Mouse (Mus musculus) neural tube, embryonic 10.5 days (tissue): Measurements from ENCODE around the gene Zbtb14.

Experiments used
- DNase-seq: peaks from one replicate; pipeline ENCODE4 v3.0.0-alpha.2; 2017; ENCODE audit warnings: low spot score; ENCODE audit errors: extremely low spot score

Zbtb14 gene

GRCm38 (mm10) chr17:69382511-69383100 lies at the start of gene Zbtb14:
Gene Zbtb14 (plus strand): TSS chr17:69383050.
- DNase-seq: peak; percentile 96

DNA sequence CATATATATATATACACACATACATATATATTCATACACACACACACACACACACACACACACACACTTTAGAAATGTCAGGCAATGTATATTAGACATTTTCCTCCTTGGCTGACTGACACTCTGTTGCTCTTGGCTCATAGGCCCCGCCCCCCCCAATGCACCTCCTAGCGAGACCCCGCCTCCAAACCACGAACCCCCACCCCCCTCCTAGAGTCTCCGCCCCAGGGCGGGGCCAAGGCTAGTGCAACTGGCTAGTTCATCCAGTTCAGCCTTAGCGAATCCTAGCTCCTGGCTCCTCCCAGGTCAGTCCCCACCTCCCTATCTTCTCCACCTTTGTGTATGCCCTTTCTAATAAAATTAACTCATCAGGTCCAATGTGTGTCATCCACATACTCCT lies 36.8 kb upstream of the Zbtb14 start:
- DNase-seq: no peak

DNA sequence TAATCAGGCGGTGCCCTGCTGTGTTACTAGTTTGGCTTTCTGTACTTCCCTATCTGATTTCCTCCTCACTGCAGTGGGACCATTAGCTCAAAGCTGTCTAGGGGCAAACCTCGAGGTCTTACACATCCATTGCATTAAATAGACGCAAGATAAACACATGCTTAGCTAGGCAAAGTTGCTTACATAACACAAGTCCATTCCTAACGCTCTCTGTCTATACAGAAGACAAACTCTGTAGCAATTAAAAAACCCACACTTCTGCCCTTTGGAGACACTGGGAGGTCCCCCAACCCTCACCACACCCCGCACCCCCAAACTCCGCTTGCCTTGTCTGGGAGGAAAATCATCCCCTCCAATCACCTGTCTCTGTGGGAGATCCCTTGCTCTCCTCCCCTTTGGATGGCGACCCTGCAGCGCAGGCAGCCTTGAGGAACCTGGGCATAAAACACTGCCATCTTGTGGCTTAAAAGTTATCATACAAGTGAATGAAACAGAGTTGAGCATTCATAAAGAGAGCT lies 33.8 kb upstream of the Zbtb14 start:
- DNase-seq: peak; percentile 38

GRCm38 (mm10) chr17:69365049-69365448 lies 17.8 kb upstream of the Zbtb14 start:
- no peak for DNase-seq

GRCm38 (mm10) chr17:69380838-69381237 lies 2.0 kb upstream of the Zbtb14 start:
- no peak for DNase-seq

DNA sequence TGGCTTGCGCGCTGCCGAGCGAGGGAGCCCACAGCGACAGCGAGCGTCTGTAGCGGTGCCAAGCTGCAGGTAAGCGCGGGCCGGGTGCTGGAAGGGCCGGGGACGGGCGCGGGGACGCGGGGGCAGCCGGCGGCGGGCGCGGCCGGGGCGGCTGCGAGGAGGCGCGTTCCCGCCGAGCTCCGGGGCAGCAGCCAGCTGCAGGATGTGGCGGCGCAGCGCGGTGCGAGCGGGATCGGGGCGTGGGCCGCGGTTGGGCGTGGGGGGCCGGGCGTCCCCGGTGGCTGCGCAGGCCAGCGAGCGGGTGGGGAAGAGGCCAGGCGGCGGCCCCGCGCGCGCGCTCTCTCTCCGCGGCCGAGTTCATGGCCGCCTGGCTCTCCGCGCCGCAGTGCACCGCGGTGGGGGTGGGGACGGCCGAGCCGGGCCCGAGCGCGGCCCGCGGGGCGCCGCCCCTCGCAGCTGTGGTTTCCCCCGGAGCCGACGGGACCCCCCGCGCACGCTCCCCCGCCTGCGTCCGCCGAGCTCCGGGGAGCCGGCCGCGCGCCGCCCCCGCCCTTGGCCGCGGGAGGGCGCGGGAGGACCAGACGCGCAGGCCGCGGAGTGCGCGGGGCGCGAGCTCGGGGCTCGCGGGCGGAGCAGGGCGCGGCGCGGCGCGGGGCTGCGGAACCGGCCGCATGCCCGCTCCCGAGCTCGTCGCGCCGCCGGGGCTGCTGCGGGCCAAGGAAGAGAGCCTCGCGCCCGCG lies 521 bp downstream of the Zbtb14 start:
- peak; percentile 81 for DNase-seq

- DNase-seq: peak; percentile 72
These were observed 1.3 kb downstream of the Zbtb14 start for GRCm38 (mm10) chr17:69383941-69384665.

GRCm38 (mm10) chr17:69396147-69397033 lies 13.5 kb downstream of the Zbtb14 start:
- no peak for DNase-seq

DNA sequence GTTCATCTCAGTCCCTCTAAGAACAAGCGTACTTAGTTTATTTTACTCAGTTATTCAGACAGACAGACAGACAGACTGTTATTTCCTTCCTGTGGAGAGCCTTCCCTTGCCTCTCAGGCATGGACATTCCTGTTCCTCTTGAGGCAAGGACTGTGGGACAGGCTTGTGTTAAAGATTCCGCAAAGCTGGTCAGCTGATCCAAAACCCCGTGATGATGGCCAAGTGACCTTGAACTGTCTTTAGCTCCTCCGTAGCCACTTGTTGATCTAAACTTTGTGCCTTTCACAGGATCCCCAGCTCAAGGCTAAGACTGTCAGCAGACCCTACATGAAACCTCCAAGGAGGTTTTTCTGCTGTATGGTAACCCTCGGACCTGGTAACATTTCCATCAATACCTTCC lies 14.3 kb downstream of the Zbtb14 start:
- DNase-seq: no peak

- no peak for DNase-seq
These were observed 15.2 kb downstream of the Zbtb14 start for GRCm38 (mm10) chr17:69398092-69398491.

GRCm38 (mm10) chr17:69401146-69401545 lies 18.3 kb downstream of the Zbtb14 start:
- no peak for DNase-seq

DNA sequence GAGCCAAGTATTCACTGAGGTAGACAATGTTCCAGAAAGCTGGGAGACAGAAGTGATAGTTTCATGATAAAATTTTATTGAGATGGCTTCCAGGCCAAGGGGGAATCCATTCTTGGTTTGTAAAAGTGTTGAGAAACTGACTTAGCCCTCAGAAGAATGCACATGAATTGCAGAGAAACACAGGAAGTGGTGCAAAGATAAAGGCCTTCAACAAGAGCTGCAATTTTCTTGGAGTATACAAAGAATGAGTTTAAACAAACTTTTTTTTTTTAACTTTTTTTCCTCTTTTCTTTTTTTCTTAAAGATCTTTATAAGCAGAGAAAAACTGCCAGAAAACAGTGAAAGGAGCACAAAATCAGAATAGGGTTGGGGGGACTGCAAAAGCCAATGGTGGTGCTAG lies 33.3 kb downstream of the Zbtb14 start:
- DNase-seq: no peak

GRCm38 (mm10) chr17:69416920-69417661 lies 34.2 kb downstream of the Zbtb14 start:
- DNase-seq: peak; percentile 97

DNA sequence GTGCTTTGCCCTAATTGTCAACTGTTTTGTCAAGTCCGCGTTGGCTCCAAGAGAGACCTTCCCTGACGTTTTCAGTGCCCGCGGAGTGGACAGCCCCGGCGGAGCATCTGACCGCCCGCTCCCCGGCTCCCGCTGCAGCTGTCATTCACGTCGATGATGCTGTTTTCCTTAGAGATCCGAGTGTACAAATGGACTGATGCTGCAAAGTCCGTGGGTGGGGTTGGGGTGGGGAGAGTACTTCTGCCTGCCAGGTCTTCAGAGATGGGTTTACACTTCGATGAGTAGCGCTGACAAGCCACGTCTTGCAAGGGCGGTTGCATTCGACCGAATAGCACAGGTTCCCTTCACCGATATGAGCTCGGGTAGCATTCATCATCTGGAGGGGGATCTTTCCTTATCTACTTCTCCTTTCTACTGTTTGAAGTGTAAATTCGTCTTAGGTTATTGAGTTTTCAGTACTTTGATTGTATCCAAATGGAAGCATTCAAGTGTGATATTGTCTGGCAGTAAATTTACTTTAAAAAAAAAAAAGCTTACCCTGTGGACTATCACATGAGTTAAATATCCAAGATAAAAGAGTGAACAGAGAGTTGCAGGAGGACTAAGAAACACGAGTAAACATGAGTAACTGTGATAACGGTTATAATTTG lies 35.0 kb downstream of the Zbtb14 start:
- no peak for DNase-seq

- DNase-seq: no peak
These were observed 38.7 kb downstream of the Zbtb14 start for GRCm38 (mm10) chr17:69421592-69421991.

GRCm38 (mm10) chr17:69437836-69438235 lies 55.0 kb downstream of the Zbtb14 start:
- DNase-seq: no peak

DNA sequence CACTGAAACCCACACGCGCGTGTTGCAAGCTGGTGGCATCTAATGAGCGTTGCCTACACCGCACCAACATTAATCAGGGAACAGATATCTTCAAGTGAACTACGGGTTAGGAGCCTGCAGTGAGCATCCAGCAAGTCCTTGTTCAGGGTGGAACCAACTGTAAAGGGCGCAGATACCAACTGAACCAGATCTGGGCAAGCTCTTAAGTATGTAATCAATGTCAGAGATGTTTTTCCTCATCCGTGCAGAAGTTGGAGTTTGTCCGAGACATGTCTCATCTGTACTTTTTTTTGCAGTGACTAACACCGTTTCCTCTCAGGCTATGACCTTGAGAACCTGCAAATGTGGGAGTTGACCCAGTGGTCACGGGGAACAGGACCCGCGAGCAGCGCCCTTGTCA lies 55.6 kb downstream of the Zbtb14 start:
- no peak for DNase-seq

DNA sequence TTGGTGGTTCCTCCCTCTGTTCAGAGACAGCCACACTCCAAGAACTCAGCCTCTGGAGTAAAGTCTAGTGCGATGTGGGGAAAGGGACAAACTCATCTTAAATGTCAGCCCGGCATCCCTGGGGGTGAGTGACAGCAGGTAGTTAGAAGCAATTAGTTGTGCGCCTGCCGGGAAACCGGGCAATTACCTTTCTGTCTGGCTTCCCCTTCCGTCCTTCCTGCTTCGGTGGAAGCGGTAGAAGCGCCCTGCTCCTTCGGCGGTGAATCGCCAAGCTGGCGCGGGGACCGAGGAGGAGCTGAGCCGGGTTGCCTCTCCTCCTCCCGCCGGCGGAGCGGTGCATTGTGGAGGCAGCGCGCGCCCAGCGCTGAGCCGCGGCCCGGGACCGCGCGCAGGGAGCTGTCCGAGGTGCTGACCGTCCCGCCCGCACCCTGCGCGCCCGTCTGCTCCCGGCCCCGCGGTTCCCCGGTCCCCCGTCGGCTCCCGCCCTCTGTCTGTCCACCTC lies 56.2 kb downstream of the Zbtb14 start, which contains the start of gene Akain1:
Gene Akain1, plus strand, starts transcription at position 337 of the 502 bp plus-strand sequence.
- peak; percentile 82 for DNase-seq

- DNase-seq: no peak
These were observed 57.0 kb downstream of the Zbtb14 start for GRCm38 (mm10) chr17:69439571-69440480.
